Mouse (Mus musculus) forebrain, embryonic 15.5 days (tissue): Measurements from ENCODE around the gene Arpc4. TPM values are rescaled to one million over a fixed set of nuclear protein-coding genes. Genes with fewer than 3 reads are reported as not detected.

ENCODE experiments used
- ATAC-seq: fragments of 200-750 bp; cut with Nextera tagmentation; replicated peaks from 2 replicates; pipeline ENCODE4 v1.8.0; 2017; ENCODE audit warnings: mild to moderate bottlenecking, moderate TSS enrichment, moderate library complexity
- H3K27ac ChIP-seq: fragments of 300-500 bp; sonication (generic); replicated peaks from 2 replicates; pipeline ENCODE4 v1.5.1; 2015; ENCODE audit warnings: mild to moderate bottlenecking, inconsistent platforms
- H3K27me3 ChIP-seq: fragments of 300-500 bp; sonication (generic); 2 replicates; pipeline ENCODE4 v1.6.1; 2015; ENCODE audit warnings: inconsistent platforms
- H3K36me3 ChIP-seq: fragments of 300-500 bp; sonication (generic); 2 replicates; pipeline ENCODE4 v1.6.1; 2015; ENCODE audit warnings: mild to moderate bottlenecking, inconsistent platforms
- H3K4me1 ChIP-seq: fragments of 300-500 bp; sonication (generic); 2 replicates; pipeline ENCODE4 v1.6.1; 2015; ENCODE audit warnings: inconsistent platforms
- H3K4me2 ChIP-seq: fragments of 300-500 bp; sonication (generic); replicated peaks from 2 replicates; pipeline ENCODE4 v1.6.1; 2015; ENCODE audit warnings: mild to moderate bottlenecking, inconsistent platforms
- H3K4me3 ChIP-seq: fragments of 300-500 bp; sonication (generic); 2 replicates; pipeline ENCODE4 v1.5.1; 2015; ENCODE audit warnings: mild to moderate bottlenecking, inconsistent platforms
- H3K9ac ChIP-seq: fragments of 300-500 bp; sonication (generic); replicated peaks from 2 replicates; pipeline ENCODE4 v1.6.1; 2015; ENCODE audit warnings: mild to moderate bottlenecking, inconsistent platforms
- H3K9me3 ChIP-seq: fragments of 300-500 bp; sonication (generic); 2 replicates; pipeline ENCODE4 v1.6.1; 2016; ENCODE audit warnings: inconsistent platforms
- WGBS: fragments of 180-500 bp; shearing (Covaris S2); methylation state at CpG from one replicate; pipeline ENCODE4 v1.1.7; 2015; ENCODE audit warnings: mixed read lengths; 5-methylcytosine and 5-hydroxymethylcytosine counted together
- polyA plus RNA-seq: library from polyadenylated mRNA; unstranded; fragments of >200 nt; fragmentation: Nextera tagmentation; extraction: Ambion mirVana; gene quantifications from 2 replicates; pipeline ENCODE4 v1.2.1, GENCODE M21; 2015

Gene Arpc4
- polyA plus RNA-seq, 1 experiment from 2014 or later = 428 TPM

DNA sequence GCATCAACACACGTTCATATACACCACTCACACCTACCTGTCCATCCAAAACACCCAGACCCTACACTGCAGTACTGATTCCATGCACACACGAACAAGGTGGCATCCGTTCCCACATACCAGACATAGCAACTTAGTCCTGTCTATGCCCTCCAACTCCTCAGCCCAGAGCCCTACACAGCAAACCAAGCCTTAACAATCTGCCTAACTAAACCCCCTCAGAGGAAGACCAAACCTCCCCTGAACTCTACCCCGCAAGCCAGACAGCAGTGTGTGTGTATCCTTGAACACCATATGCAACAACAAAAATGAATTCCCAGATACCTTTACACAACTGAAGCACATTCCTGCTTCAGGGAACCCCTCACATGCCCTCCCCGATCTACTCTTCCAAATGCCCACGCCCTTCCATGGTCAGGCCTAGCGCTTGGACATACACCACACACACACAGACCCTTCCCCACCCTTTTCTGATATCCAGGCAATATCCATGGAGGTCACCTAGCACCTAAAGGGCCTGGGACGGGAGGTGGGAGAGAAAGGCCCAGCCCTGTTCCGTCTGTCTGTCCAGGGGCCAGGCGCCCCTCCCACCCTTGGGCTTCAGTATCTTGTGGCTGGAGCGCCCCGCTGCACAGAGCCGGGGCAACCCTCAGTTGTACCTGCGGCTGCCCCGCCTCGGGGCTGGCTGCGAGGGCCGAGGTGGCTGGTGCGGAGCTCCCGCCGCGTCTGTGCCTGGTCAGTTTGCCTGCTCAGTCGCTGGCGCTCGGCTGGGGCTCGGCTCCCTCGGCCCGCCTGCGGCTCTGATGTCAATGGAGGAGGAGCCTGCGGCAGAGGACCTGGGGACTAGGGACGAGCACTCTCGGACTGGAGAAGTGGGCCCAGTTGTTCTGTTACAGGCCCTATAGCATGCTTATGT, 34.5 kb upstream of the Arpc4 start, which contains the start of gene Camk1:
Gene Camk1 (minus strand): TSS at position 808 of the 916 bp plus-strand sequence.
- peak; percentile 89 for ATAC-seq
- Histone ChIP-seq H3K27me3 (no peaks in the 10 kb centered on the region), H3K27ac (peak within 1 kb of the TSS; percentile 50; the same call in 1 of the 2 replicates), H3K4me1 (peaks cover 27% of the 10 kb centered on the region), H3K9me3 (no peaks in the 10 kb centered on the region), H3K4me3 (peak within 1 kb of the TSS; percentile 62), H3K4me2 (peak within 1 kb of the TSS; percentile 89), H3K9ac (peak within 1 kb of the TSS; percentile 91), H3K36me3 (peaks cover 10% of the 10 kb centered on the region; the same call in 1 of the 2 replicates)
- WGBS = 16% methylated on average over 32 of the region's 32 CpGs

- H3K9me3 ChIP-seq = no peaks in the 10 kb centered on the region
- 50% methylated on average over 2 of the region's 2 CpGs for WGBS
- H3K9ac ChIP-seq = no peak overlapping the region
Observed at GRCm38 (mm10) chr6:113344321-113344720, 33.6 kb upstream of the Arpc4 start.

GRCm38 (mm10) chr6:113346897-113347296, 31.0 kb upstream of the Arpc4 start:
- no peaks in the 10 kb centered on the region for H3K27me3 ChIP-seq
- H3K27ac ChIP-seq = no peak overlapping the region
- ATAC-seq = no peak
- H3K36me3 ChIP-seq = no peaks in the 10 kb centered on the region
- H3K9ac ChIP-seq = no peak overlapping the region
- peaks cover 21% of the 10 kb centered on the region for H3K4me1 ChIP-seq
- no peak overlapping the region for H3K4me3 ChIP-seq
- no peaks in the 10 kb centered on the region for H3K9me3 ChIP-seq
- no peak overlapping the region for H3K4me2 ChIP-seq
- WGBS = 83% methylated on average over 4 of the region's 4 CpGs

More at GRCm38 (mm10) chr6:113344321-113344720, 33.6 kb upstream of the Arpc4 start:
- 0 out of 2 replicates have a peak, but pooled peaks have one; percentile 12 for ATAC-seq
- H3K27ac ChIP-seq = no peak overlapping the region
- H3K4me2 ChIP-seq = peak overlapping the region; percentile 89; the same call in 1 of the 2 replicates
- peaks cover under 1% of the 10 kb centered on the region; the same call in 1 of the 2 replicates for H3K36me3 ChIP-seq
- H3K4me1 ChIP-seq = peaks cover 27% of the 10 kb centered on the region
- H3K27me3 ChIP-seq = no peaks in the 10 kb centered on the region
- 0 out of 2 replicates have a peak overlapping the region, but pooled peaks have one; percentile 62 for H3K4me3 ChIP-seq

- no peak overlapping the region for H3K27ac ChIP-seq
- no peak overlapping the region for H3K9ac ChIP-seq
- H3K4me1 ChIP-seq = no peaks in the 10 kb centered on the region
- no peaks in the 10 kb centered on the region for H3K36me3 ChIP-seq
- H3K27me3 ChIP-seq = no peaks in the 10 kb centered on the region
- no peak overlapping the region for H3K4me2 ChIP-seq
- no peaks in the 10 kb centered on the region for H3K9me3 ChIP-seq
- ATAC-seq = no peak
- no peak overlapping the region for H3K4me3 ChIP-seq
Observed at GRCm38 (mm10) chr6:113350538-113350937, 27.4 kb upstream of the Arpc4 start.

DNA sequence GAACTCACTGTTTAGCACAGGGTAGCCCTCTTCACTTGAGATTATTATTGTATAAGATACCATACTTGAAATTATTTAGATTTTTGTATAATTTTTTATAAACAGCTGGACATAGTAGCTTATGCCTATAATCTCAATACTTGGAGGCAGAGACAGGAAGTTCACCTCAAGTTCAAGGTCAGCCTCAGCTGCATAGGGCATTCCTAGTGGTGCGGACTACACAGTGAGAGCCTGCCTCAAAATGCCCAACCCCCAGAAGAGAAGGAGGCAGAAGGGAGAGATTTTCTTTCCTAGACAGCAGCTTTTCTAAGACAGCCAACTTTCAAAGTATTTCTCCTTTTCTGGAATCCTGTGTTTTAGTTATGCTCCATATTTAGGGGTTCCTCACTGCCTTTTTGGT, 26.8 kb upstream of the Arpc4 start:
- ATAC-seq = no peak
- Histone ChIP-seq H3K4me3 (no peak overlapping the region), H3K36me3 (no peaks in the 10 kb centered on the region), H3K4me2 (no peak overlapping the region), H3K4me1 (no peaks in the 10 kb centered on the region), H3K9ac (no peak overlapping the region), H3K27me3 (no peaks in the 10 kb centered on the region), H3K27ac (no peak overlapping the region), H3K9me3 (no peaks in the 10 kb centered on the region)
- WGBS = 92% methylated on average over 1 of the region's 1 CpGs

DNA sequence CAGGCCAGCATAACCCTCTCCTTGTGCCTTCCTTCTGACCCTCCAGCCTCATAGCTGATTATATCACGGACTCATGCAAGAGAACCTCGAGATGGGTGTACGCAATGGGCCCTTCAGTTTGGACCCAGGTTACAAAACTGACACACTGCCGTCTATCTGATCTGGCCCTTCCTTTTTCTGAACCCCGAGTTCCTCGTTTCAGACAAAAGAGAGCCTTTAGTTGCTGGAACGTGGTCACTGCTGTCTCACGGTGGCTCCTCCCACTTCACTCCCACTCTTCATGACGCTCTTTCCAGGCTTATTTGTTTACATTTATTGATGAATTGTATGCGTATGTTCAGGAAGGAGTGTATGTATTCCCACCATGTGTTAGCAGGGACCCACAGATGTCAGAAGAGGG, 26.3 kb upstream of the Arpc4 start:
- Histone ChIP-seq H3K4me3 (no peak overlapping the region), H3K27me3 (no peaks in the 10 kb centered on the region), H3K4me1 (no peaks in the 10 kb centered on the region), H3K27ac (no peak overlapping the region), H3K9ac (no peak overlapping the region), H3K9me3 (no peaks in the 10 kb centered on the region), H3K36me3 (no peaks in the 10 kb centered on the region), H3K4me2 (no peak overlapping the region)
- ATAC-seq = no peak
- WGBS = 54% methylated on average over 10 of the region's 10 CpGs

- no peak for ATAC-seq
- H3K27ac ChIP-seq = no peak overlapping the region
- H3K36me3 ChIP-seq = no peaks in the 10 kb centered on the region
- WGBS = 86% methylated on average over 3 of the region's 3 CpGs
- H3K9me3 ChIP-seq = no peaks in the 10 kb centered on the region
- no peak overlapping the region for H3K4me3 ChIP-seq
- no peaks in the 10 kb centered on the region for H3K27me3 ChIP-seq
- H3K4me2 ChIP-seq = no peak overlapping the region
- H3K4me1 ChIP-seq = no peaks in the 10 kb centered on the region
- no peak overlapping the region for H3K9ac ChIP-seq
Observed at GRCm38 (mm10) chr6:113352820-113353219, 25.1 kb upstream of the Arpc4 start.

GRCm38 (mm10) chr6:113353696-113354095, 24.2 kb upstream of the Arpc4 start:
- ATAC-seq = no peak
- Histone ChIP-seq H3K9me3 (no peaks in the 10 kb centered on the region), H3K27ac (no peak overlapping the region), H3K9ac (no peak overlapping the region), H3K27me3 (no peaks in the 10 kb centered on the region), H3K4me1 (no peaks in the 10 kb centered on the region), H3K36me3 (no peaks in the 10 kb centered on the region), H3K4me3 (no peak overlapping the region), H3K4me2 (no peak overlapping the region)
- 69% methylated on average over 3 of the region's 3 CpGs for WGBS

DNA sequence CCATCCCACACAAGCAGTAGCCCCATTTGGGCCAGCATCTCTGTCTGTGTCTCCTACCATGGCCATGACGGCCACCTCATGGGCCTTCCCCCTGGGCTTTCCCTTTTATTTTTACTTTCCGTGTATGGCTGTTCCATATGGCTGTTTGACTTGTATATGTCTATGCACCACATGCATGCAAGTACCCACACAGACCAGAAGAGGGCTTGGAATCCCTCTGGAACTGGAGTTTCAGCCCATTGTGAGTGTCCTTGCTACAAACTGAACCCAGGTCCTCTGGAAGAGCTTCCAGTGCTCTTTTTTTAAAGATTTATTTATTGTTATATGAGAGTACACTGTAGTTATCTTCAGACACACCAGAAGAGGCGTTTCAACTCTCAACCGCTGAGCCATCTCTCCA, 16.4 kb upstream of the Arpc4 start:
- no peak for ATAC-seq
- Histone ChIP-seq H3K4me2 (no peak overlapping the region), H3K4me3 (no peak overlapping the region), H3K4me1 (no peaks in the 10 kb centered on the region), H3K9ac (no peak overlapping the region), H3K27me3 (no peaks in the 10 kb centered on the region), H3K9me3 (no peaks in the 10 kb centered on the region), H3K27ac (no peak overlapping the region), H3K36me3 (no peaks in the 10 kb centered on the region)
- 77% methylated on average over 4 of the region's 4 CpGs for WGBS

- no peak overlapping the region for H3K27ac ChIP-seq
- no peaks in the 10 kb centered on the region for H3K9me3 ChIP-seq
- peaks cover 7% of the 10 kb centered on the region; the same call in 1 of the 2 replicates for H3K36me3 ChIP-seq
- no peak overlapping the region for H3K4me3 ChIP-seq
- ATAC-seq = no peak
- H3K4me2 ChIP-seq = no peak overlapping the region
- 90% methylated on average over 1 of the region's 1 CpGs for WGBS
- no peak overlapping the region for H3K9ac ChIP-seq
- H3K27me3 ChIP-seq = no peaks in the 10 kb centered on the region
- H3K4me1 ChIP-seq = no peaks in the 10 kb centered on the region
Observed at GRCm38 (mm10) chr6:113362241-113362640, 15.7 kb upstream of the Arpc4 start.

- H3K9ac ChIP-seq = no peak overlapping the region
Observed at GRCm38 (mm10) chr6:113364518-113365135, 13.3 kb upstream of the Arpc4 start.

DNA sequence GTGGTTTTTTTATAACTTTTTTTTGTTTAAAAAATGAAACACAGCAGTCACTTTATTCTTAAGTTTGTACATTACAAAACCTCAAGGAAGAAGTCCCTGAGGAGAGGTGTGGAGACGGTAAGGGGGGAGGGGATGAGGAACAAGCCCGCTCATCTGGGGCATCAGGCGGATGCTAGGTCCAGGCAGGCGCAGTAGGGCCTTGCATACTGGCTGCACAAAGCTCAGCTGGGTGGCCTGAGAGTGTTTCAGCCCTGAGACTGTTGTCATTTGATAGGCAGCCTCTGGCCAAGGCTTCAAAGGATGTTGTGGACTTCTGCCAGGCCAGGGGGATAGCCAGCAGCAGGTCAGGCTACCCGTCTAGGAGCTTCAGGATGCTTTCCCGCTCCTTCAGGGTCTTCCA, 11.3 kb upstream of the Arpc4 start:
- H3K36me3 ChIP-seq = peaks cover 46% of the 10 kb centered on the region
- H3K4me1 ChIP-seq = no peaks in the 10 kb centered on the region
- no peak overlapping the region for H3K9ac ChIP-seq
- no peaks in the 10 kb centered on the region for H3K27me3 ChIP-seq
- H3K4me3 ChIP-seq = no peak overlapping the region
- 92% methylated on average over 6 of the region's 6 CpGs for WGBS
- H3K27ac ChIP-seq = no peak overlapping the region
- no peak overlapping the region for H3K4me2 ChIP-seq
- no peak for ATAC-seq
- no peaks in the 10 kb centered on the region for H3K9me3 ChIP-seq

More at GRCm38 (mm10) chr6:113364518-113365135, 13.3 kb upstream of the Arpc4 start:
- ATAC-seq = no peak
- Histone ChIP-seq H3K9me3 (no peaks in the 10 kb centered on the region), H3K27me3 (no peaks in the 10 kb centered on the region), H3K4me1 (no peaks in the 10 kb centered on the region), H3K36me3 (peaks cover 26% of the 10 kb centered on the region), H3K4me2 (no peak overlapping the region), H3K27ac (no peak overlapping the region), H3K4me3 (no peak overlapping the region)
- WGBS = 72% methylated on average over 8 of the region's 8 CpGs
